Mouse (Mus musculus): ENCODE measurements around the gene Sorcs2.

Gene Sorcs2

DNA sequence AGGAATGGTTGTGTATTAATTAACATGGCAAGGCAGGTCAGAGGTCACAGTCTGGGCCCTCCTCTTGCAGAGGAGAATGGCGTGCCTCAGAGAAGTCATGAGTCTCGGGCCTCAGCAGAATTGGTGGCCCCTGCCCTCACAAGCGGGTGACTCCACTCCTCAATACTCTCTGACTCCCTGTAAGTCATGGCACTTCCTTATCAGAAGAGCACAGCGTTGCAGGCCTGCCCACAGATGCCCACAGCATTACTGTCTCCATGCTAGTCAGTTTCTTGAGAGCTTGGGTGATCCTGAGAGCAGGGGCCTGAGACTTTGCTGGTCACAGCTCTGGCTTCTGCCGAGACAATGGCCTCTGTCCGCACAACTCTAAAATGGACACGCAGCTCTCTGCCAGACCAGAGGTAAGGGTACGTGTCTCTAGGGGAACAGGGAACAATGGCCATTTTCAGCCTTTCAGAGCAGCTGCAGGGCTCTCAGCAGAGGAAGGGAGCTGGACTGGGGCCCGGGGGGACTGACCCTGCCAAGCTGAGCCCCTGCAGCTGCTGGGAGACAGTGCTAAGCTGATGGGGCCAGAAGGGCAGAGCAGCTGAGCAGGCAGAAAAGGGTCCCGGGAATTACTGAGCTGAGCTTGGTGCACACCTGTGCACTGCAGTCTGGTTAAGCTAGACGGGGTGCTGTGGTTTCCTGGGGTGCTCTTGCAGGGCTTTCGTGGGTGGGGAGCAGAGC, 427.4 kb downstream of the Sorcs2 start:
- in situ Hi-C loops (cut with MboI, MseI): loop anchor here (5.0 kb wide), 2 partner anchors 33 to 93 kb away; no protein-coding TSS in a partner anchor

DNA sequence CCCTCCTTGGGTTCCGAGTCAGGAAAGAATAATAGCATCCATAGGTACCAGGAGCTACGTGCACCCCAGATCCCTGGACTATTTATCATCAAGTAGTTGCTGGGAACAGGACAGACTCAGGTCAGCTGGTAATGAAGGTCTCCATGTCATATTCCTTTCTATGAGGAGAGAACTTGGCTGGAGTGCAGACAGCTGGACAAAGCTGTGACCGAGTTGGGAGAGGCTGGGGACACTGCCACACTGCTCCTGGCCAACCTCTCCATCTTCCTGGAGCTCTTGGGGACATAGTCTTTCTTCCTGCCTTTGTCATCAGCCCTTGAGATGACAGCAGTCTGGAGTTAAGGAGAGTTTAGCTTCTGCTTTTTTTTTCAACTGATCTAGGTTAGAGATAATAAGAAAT, 428.1 kb downstream of the Sorcs2 start:
- in situ Hi-C loops (cut with MboI, MseI): loop anchor here (5.0 kb wide), 3 partner anchors 33 to 93 kb away; no protein-coding TSS in a partner anchor
